Mouse (Mus musculus) small intestine, adult 2 months (tissue): ENCODE measurements at regions not wholly inside any gene's neighbourhood (a gene's known extent, or its start where the extent isn't known, plus 50 kb on each side); places are given as distances from the start of the nearest gene placed in this dataset.

Experiments used
- H3K27ac ChIP-seq: fragments of 200-500 bp; 2 replicates; pipeline ENCODE4 v1.5.1; 2012; ENCODE audit warnings: low read depth, low read length, control low read depth, inconsistent platforms; ENCODE audit not compliant: insufficient read depth
- H3K27me3 ChIP-seq: fragments of 200-500 bp; 2 replicates; pipeline ENCODE4 v1.6.1; 2012; ENCODE audit warnings: mild to moderate bottlenecking, moderate library complexity, low read length, inconsistent platforms; ENCODE audit not compliant: control insufficient read depth, insufficient read depth
- H3K36me3 ChIP-seq: fragments of 200-500 bp; 2 replicates; pipeline ENCODE4 v1.6.1; 2012; ENCODE audit warnings: mild to moderate bottlenecking, low read length, control low read depth, inconsistent platforms; ENCODE audit not compliant: control insufficient read depth, insufficient read depth
- H3K4me1 ChIP-seq: fragments of 200-500 bp; 2 replicates; pipeline ENCODE4 v1.6.1; 2012; ENCODE audit warnings: low read length, inconsistent platforms, mixed read lengths; ENCODE audit not compliant: control insufficient read depth, insufficient read depth, insufficient read length
- H3K4me3 ChIP-seq: fragments of 200-500 bp; 2 replicates; pipeline ENCODE4 v1.5.1; 2012; ENCODE audit warnings: low read depth, mild to moderate bottlenecking, control low read depth, inconsistent platforms, low read length, moderate library complexity
- CTCF ChIP-seq: fragments of 200-500 bp; IDR thresholded peaks from 2 replicates; pipeline ENCODE4 v1.5.1; 2012; ENCODE audit warnings: low read depth, mild to moderate bottlenecking, control low read depth, inconsistent platforms, low read length, moderate library complexity, mixed read lengths; ENCODE audit not compliant: insufficient replicate concordance, insufficient read length; ENCODE audit errors: extremely low read depth
- POLR2A ChIP-seq: fragments of 200-500 bp; IDR thresholded peaks from 2 replicates; pipeline ENCODE4 v1.6.1; 2012; ENCODE audit warnings: low read depth, mild to moderate bottlenecking, control low read depth, inconsistent platforms, low read length, moderate library complexity
- WGBS: fragments of 180-500 bp; shearing (Covaris S2); methylation state at CpG from one replicate; pipeline ENCODE4 v1.1.7; 2018; 5-methylcytosine and 5-hydroxymethylcytosine counted together

- WGBS: 67% methylated on average over 6 of the region's 6 CpGs
- H3K27me3 ChIP-seq: no peaks in the 10 kb centered on the region
- H3K4me3 ChIP-seq: no peak overlapping the region
- H3K4me1 ChIP-seq: peaks cover 6% of the 10 kb centered on the region; the same call in 1 of the 2 replicates
- no peaks in the 10 kb centered on the region for H3K36me3 ChIP-seq
- no peak overlapping the region for H3K27ac ChIP-seq
- TF ChIP-seq POLR2A: no peak
- no peak for TF ChIP-seq CTCF
These were observed 392.0 kb downstream of the Wdr11 start for GRCm38 (mm10) chr7:129983601-129984120.

GRCm38 (mm10) chr7:129984367-129984766 is 392.7 kb downstream of the Wdr11 start:
- TF ChIP-seq POLR2A (no peak), CTCF (no peak)
- H3K27me3 ChIP-seq: no peaks in the 10 kb centered on the region
- H3K4me1 ChIP-seq: peaks cover 6% of the 10 kb centered on the region; the same call in 1 of the 2 replicates
- H3K4me3 ChIP-seq: no peak overlapping the region
- H3K27ac ChIP-seq: no peak overlapping the region
- 27% methylated on average over 9 of the region's 9 CpGs for WGBS
- no peaks in the 10 kb centered on the region for H3K36me3 ChIP-seq

GRCm38 (mm10) chr7:129987119-129987665 is 395.5 kb downstream of the Wdr11 start:
- no peak overlapping the region for H3K4me3 ChIP-seq
- TF ChIP-seq POLR2A: no peak
- no peak for TF ChIP-seq CTCF
- H3K27me3 ChIP-seq: no peaks in the 10 kb centered on the region
- H3K4me1 ChIP-seq: peaks cover 8% of the 10 kb centered on the region; the same call in 1 of the 2 replicates
- H3K36me3 ChIP-seq: no peaks in the 10 kb centered on the region
- WGBS: 65% methylated on average over 6 of the region's 6 CpGs
- peak overlapping the region; percentile 12; the same call in 1 of the 2 replicates for H3K27ac ChIP-seq

GRCm38 (mm10) chr7:129987713-129988112 is 396.1 kb downstream of the Wdr11 start:
- H3K4me1 ChIP-seq: peaks cover 8% of the 10 kb centered on the region; the same call in 1 of the 2 replicates
- no peak overlapping the region for H3K4me3 ChIP-seq
- WGBS: 60% methylated on average over 4 of the region's 4 CpGs
- H3K27ac ChIP-seq: no peak overlapping the region
- no peak for TF ChIP-seq CTCF
- TF ChIP-seq POLR2A: no peak
- H3K27me3 ChIP-seq: no peaks in the 10 kb centered on the region
- no peaks in the 10 kb centered on the region for H3K36me3 ChIP-seq

GRCm38 (mm10) chr7:129993446-129994223 is 402.0 kb downstream of the Wdr11 start:
- H3K4me3 ChIP-seq: no peak overlapping the region
- H3K4me1 ChIP-seq: peaks cover 2% of the 10 kb centered on the region; the same call in 1 of the 2 replicates
- H3K27me3 ChIP-seq: no peaks in the 10 kb centered on the region
- H3K36me3 ChIP-seq: no peaks in the 10 kb centered on the region
- WGBS: 31% methylated on average over 14 of the region's 14 CpGs
- TF ChIP-seq CTCF (no peak), POLR2A (no peak)
- no peak overlapping the region for H3K27ac ChIP-seq

- WGBS: 93% methylated on average over 7 of the region's 7 CpGs
- H3K4me1 ChIP-seq: peaks cover 2% of the 10 kb centered on the region; the same call in 1 of the 2 replicates
- TF ChIP-seq CTCF: no peak
- no peak for TF ChIP-seq POLR2A
- no peak overlapping the region for H3K27ac ChIP-seq
- no peaks in the 10 kb centered on the region for H3K27me3 ChIP-seq
- no peak overlapping the region for H3K4me3 ChIP-seq
- no peaks in the 10 kb centered on the region for H3K36me3 ChIP-seq
These were observed 403.9 kb downstream of the Wdr11 start for GRCm38 (mm10) chr7:129995529-129995928.

- no peak overlapping the region for H3K4me3 ChIP-seq
- H3K4me1 ChIP-seq: no peaks in the 10 kb centered on the region
- H3K36me3 ChIP-seq: no peaks in the 10 kb centered on the region
- H3K27ac ChIP-seq: peak overlapping the region; percentile 12; the same call in 1 of the 2 replicates
- H3K27me3 ChIP-seq: no peaks in the 10 kb centered on the region
- 73% methylated on average over 10 of the region's 10 CpGs for WGBS
- no peak for TF ChIP-seq POLR2A
- TF ChIP-seq CTCF: no peak
These were observed 409.4 kb downstream of the Wdr11 start for GRCm38 (mm10) chr7:130001064-130001463.
